Mouse (Mus musculus) lung, postnatal 0 days (tissue): ENCODE data around the gene Epsti1. TPM values are rescaled to one million over a fixed set of nuclear protein-coding genes. Genes with fewer than 3 reads are reported as not detected.

Experiments
- ATAC-seq: fragments of 200-750 bp; cut with Nextera tagmentation; 2 replicates; pipeline ENCODE4 v1.8.0; 2017; ENCODE audit warnings: moderate library complexity
- DNase-seq: peaks from one replicate; pipeline ENCODE4 v3.0.0-alpha.2; 2016; ENCODE audit warnings: low spot score
- H3K27ac ChIP-seq: fragments of 300-500 bp; sonication (generic); 2 replicates; pipeline ENCODE4 v1.5.1; 2014; ENCODE audit warnings: antibody characterized with exemption, mild to moderate bottlenecking, low read length, mixed read lengths
- H3K27me3 ChIP-seq: fragments of 300-500 bp; sonication (generic); replicated peaks from 2 replicates; pipeline ENCODE4 v1.6.1; 2014; ENCODE audit warnings: low read length, mixed read lengths; ENCODE audit not compliant: insufficient read depth
- H3K36me3 ChIP-seq: fragments of 300-500 bp; sonication (generic); 2 replicates; pipeline ENCODE4 v1.6.1; 2014; ENCODE audit warnings: low read length, mixed read lengths; ENCODE audit not compliant: insufficient read depth
- H3K4me1 ChIP-seq: fragments of 300-500 bp; sonication (generic); 2 replicates; pipeline ENCODE4 v1.6.1; 2014; ENCODE audit warnings: antibody characterized with exemption, low read depth, low read length, mixed read lengths; ENCODE audit not compliant: insufficient read depth
- H3K4me2 ChIP-seq: fragments of 300-500 bp; sonication (generic); replicated peaks from 2 replicates; pipeline ENCODE4 v1.6.1; 2014; ENCODE audit warnings: low read depth, mild to moderate bottlenecking, low read length, moderate library complexity, mixed read lengths
- H3K4me3 ChIP-seq: fragments of 300-500 bp; sonication (generic); 2 replicates; pipeline ENCODE4 v1.5.1; 2014; ENCODE audit warnings: low read depth, low read length
- H3K9ac ChIP-seq: fragments of 300-500 bp; sonication (generic); replicated peaks from 2 replicates; pipeline ENCODE4 v1.6.1; 2014; ENCODE audit warnings: low read depth, mild to moderate bottlenecking
- H3K9me3 ChIP-seq: fragments of 300-500 bp; sonication (generic); 2 replicates; pipeline ENCODE4 v1.6.1; 2016; ENCODE audit warnings: low read length, mixed read lengths
- CTCF ChIP-seq: IDR thresholded peaks from 2 replicates; pipeline ENCODE4 v1.5.1; 2016; ENCODE audit warnings: antibody characterized with exemption, mild to moderate bottlenecking
- EP300 ChIP-seq: IDR thresholded peaks from 2 replicates; pipeline ENCODE4 v1.6.1; 2016; ENCODE audit warnings: antibody characterized with exemption, mild to moderate bottlenecking, control low read depth
- WGBS: fragments of 180-500 bp; shearing (Covaris S2); extraction: QIAGEN DNeasy Blood & Tissue Kit; methylation state at CpG from one replicate; pipeline ENCODE4 v1.1.7; 2014; 5-methylcytosine and 5-hydroxymethylcytosine counted together
- polyA plus RNA-seq: library from polyadenylated mRNA; unstranded; fragments of >200 nt; fragmentation: Nextera tagmentation; extraction: Ambion mirVana; gene quantifications from 2 replicates; pipeline ENCODE4 v1.2.1, GENCODE M21; 2015

Gene Epsti1
- 1.5 and 1.9 TPM in 2 replicates for polyA plus RNA-seq

DNA sequence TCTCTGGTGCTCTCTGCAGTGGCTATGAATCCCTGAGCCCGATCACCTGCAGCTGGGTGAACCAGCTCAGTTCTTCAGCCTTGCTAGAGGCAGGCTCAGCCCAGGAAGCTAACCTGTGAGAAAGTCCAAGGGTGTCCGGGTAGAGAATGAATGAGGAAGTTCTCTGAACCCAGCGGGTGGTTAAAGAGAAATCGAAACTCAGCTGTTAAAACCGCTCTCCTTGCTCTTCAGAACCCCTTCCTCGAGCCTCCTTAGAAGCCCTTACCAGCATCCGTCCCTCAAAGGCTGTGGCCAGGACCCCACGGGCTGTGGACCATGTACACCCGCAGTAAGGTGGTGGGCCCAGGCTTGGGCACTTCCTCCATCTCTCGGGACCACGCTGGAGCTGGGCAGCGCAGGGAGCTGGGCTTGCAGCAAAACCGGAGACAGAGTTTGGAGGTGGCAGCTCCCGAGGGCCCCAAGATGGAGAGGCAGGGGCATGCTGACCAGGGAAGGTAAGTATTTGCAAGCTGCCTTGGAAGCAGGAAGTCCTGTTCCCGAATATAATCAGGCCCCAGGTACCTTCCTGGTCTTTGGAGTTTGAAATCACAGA is at the start of gene Epsti1:
Epsti1 (plus strand) TSS at position 69 of the 592 bp plus-strand sequence.
- H3K27me3 ChIP-seq: no peaks in the 10 kb centered on the region
- DNase-seq (peak; percentile 11), ATAC-seq (no peak; the same call in 1 of the 2 replicates)
- H3K4me2 ChIP-seq: peak within 1 kb of the TSS; percentile 49; the same call in 1 of the 2 replicates
- H3K9me3 ChIP-seq: no peaks in the 10 kb centered on the region
- no peaks in the 10 kb centered on the region for H3K36me3 ChIP-seq
- no peak within 1 kb of the TSS for H3K27ac ChIP-seq
- no peak for TF ChIP-seq CTCF
- no peak for TF ChIP-seq EP300
- peak within 1 kb of the TSS; percentile 21; the same call in 1 of the 2 replicates for H3K4me3 ChIP-seq
- no peaks in the 10 kb centered on the region for H3K4me1 ChIP-seq
- no peak within 1 kb of the TSS for H3K9ac ChIP-seq
- 45% methylated on average over 15 of the region's 15 CpGs for WGBS

DNA sequence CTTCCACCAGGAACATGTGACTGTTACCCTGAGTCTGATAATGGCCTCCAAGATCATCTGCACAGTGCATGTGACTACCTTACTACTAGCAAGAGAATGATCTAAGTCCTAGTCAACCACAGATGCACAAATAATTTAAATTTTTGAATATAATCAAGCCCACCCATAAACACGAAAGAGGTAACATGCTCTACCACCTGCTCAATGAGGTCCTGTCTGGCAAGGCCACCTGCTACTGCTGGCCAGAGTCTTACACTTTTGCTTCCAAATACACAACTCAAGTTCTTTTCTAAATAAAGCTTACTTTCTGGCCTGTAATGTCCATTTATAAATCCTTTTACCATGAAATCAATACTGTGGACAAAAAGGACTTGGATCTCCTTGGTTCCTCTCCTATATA is 44.1 kb upstream of the Epsti1 start:
- Histone ChIP-seq H3K4me2 (no peak overlapping the region), H3K4me1 (no peaks in the 10 kb centered on the region), H3K4me3 (no peak overlapping the region), H3K27me3 (no peaks in the 10 kb centered on the region), H3K36me3 (no peaks in the 10 kb centered on the region), H3K9me3 (no peaks in the 10 kb centered on the region), H3K27ac (no peak overlapping the region), H3K9ac (no peak overlapping the region)
- DNase-seq (no peak), ATAC-seq (no peak)
- TF ChIP-seq CTCF: no peak
- no peak for TF ChIP-seq EP300
- WGBS: 89% methylated on average over 1 of the region's 1 CpGs

DNA sequence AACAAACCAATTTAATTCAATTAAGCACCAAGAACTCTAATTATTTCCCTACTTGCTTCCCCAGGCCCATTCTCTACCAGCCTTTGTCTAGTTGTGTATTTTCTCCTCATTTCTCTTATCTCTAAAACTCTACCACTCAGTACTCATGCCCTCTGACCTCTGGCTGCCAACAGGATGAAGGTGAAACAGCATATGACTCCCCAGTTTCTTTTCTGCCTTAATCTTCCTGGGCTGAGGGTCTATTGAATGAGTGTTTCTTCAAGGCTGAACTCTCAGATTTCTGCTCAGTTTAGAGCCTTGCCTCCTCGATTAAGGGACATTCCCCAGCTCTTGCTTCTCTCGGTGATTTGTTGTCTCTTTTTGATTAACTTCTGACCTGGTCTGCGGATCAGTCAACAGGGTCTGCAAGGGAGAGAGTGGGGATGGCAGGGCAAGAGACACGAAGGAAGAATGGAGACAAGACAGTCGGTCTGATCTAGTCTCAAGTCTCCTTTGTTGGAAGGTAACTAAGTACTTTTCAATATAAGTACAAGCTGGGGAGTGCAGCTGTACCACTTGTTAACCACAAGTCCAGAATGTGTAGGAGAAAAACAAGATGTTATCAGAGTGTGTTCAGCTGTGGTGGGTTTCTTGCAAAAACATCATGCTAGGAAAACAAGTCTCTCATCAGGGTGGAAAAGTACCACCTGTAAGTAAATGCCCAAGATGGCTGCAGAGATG is 43.0 kb upstream of the Epsti1 start:
- no peak for ATAC-seq
- WGBS: 36% methylated on average over 5 of the region's 5 CpGs
- no peak for TF ChIP-seq CTCF
- TF ChIP-seq EP300: no peak

DNA sequence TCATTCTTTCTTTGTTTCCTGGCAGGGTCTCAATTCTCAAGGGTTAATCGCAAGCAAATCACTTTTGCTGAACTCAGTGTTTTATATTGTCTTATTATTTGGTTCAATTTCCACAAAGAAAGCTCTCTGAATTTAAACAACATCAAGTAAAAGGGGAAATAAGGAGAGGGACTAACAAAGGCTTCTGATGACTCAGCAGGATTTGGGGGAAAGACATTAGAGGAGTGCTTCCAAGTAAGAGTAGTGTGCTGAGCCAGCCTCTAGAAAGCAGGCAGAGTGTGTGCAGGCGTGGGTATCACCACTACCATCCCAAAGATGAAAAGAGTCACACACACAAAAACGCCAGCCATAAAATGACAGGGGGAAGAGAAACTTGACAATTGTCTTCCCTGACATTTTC is 40.0 kb upstream of the Epsti1 start:
- H3K27ac ChIP-seq: no peak overlapping the region
- DNase-seq (no peak), ATAC-seq (no peak)
- H3K36me3 ChIP-seq: no peaks in the 10 kb centered on the region
- no peaks in the 10 kb centered on the region for H3K27me3 ChIP-seq
- no peaks in the 10 kb centered on the region for H3K9me3 ChIP-seq
- H3K9ac ChIP-seq: no peak overlapping the region
- H3K4me1 ChIP-seq: no peaks in the 10 kb centered on the region
- TF ChIP-seq CTCF (no peak), EP300 (no peak)
- WGBS: 79% methylated on average over 3 of the region's 3 CpGs
- H3K4me2 ChIP-seq: no peak overlapping the region
- no peak overlapping the region for H3K4me3 ChIP-seq

More for the DNA sequence above, 43.0 kb upstream of the Epsti1 start:
- Histone ChIP-seq H3K4me3 (no peak overlapping the region), H3K4me2 (no peak overlapping the region), H3K9ac (no peak overlapping the region), H3K9me3 (no peaks in the 10 kb centered on the region), H3K36me3 (no peaks in the 10 kb centered on the region), H3K27ac (no peak overlapping the region), H3K4me1 (no peaks in the 10 kb centered on the region), H3K27me3 (no peaks in the 10 kb centered on the region)
- DNase-seq: no peak

DNA sequence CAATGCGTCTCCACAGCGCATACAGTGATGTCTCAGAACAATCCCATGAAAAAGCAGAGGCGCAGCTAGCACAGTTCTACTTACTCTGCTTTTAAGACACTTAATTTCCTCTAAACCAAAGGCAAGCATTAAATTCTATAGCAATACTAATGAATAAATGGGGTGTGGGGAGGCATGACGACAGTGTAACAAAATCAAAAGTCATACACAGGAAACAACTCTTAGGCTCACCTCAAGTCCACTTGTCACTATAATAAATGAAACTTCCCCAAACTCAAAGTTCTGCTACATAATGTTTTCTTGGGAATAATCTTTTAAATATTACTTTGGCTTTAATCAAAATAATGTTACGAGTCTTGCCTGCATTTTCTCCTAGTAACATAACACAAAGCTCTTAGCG is 39.5 kb upstream of the Epsti1 start:
- H3K9me3 ChIP-seq: no peaks in the 10 kb centered on the region
- no peaks in the 10 kb centered on the region for H3K36me3 ChIP-seq
- no peak overlapping the region for H3K9ac ChIP-seq
- H3K4me2 ChIP-seq: no peak overlapping the region
- no peaks in the 10 kb centered on the region for H3K27me3 ChIP-seq
- no peak for DNase-seq
- no peak overlapping the region for H3K27ac ChIP-seq
- ATAC-seq: no peak
- WGBS: 83% methylated on average over 6 of the region's 6 CpGs
- TF ChIP-seq EP300: no peak
- no peak for TF ChIP-seq CTCF
- H3K4me1 ChIP-seq: no peaks in the 10 kb centered on the region
- no peak overlapping the region for H3K4me3 ChIP-seq

DNA sequence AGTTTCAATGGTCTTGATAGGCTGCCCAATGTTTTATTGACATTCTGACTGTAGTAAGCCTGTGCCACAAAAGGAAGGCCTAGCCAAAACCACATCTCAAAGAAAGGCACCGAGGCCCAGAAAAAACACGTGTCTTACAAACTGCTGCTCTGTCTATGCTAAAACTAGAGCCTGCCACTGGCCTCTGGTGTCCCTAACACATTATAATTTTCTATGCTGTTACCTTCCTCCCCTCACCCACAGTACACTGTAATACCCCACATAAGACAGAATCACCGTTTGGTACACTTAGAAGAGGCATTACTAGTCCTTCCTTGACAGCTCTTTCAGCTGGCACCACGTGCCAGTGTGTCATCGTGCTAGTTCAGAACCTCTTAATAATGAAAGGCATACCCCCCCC is 36.4 kb upstream of the Epsti1 start:
- WGBS: 82% methylated on average over 5 of the region's 5 CpGs
- TF ChIP-seq CTCF (no peak), EP300 (no peak)
- H3K9ac ChIP-seq: no peak overlapping the region
- H3K9me3 ChIP-seq: no peaks in the 10 kb centered on the region
- no peak overlapping the region for H3K27ac ChIP-seq
- ATAC-seq: no peak
- H3K4me3 ChIP-seq: no peak overlapping the region
- no peak overlapping the region for H3K4me2 ChIP-seq
- DNase-seq: no peak
- H3K36me3 ChIP-seq: no peaks in the 10 kb centered on the region
- no peaks in the 10 kb centered on the region for H3K4me1 ChIP-seq
- no peaks in the 10 kb centered on the region for H3K27me3 ChIP-seq
